Mouse (Mus musculus): ENCODE results near the gene Gmip. TPM values are rescaled to one million over a fixed set of nuclear protein-coding genes. Genes with fewer than 3 reads are reported as not detected.

Gmip gene
- polyA plus RNA-seq, 1 experiment from 2014 or later: 6.0 TPM

DNA sequence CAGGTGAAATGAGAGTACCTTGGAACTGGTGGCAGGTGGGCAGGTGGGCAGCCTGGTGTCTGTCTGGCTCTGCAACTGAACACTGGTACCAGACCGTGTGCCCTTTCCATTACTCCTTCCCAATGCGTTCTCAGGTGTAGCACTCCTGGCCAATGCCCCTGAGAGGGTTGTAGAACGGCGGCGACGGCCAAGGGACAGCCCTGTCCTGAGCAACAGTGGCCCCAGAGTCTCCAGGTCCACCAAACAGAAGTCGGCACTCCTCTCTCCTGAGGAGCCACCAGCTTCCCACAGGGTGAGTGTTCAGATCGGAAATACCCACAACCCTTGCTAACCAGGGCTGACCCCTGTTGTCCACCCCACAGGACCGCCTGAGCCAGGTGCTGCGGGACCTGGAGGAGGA, 3.4 kb upstream of the Gmip start:
- no peaks in the 10 kb centered on the region for H3K9me3 ChIP-seq (ENCODE audit: control insufficient read depth, low read length)
- H3K9ac ChIP-seq (ENCODE audit: low read length): no peak overlapping the region
- no peak for DNase-seq (ENCODE audit: low spot score)
- WGBS: 93% methylated on average over 10 of the region's 10 CpGs
- no peak for ATAC-seq (ENCODE audit: low FRiP score, low TSS enrichment)
- H3K4me1 ChIP-seq (replicated peaks; ENCODE audit: control insufficient read depth, insufficient read depth): no peaks in the 10 kb centered on the region
- TF ChIP-seq CTCF (IDR thresholded peaks at IDR 0.05; ENCODE audit: low read depth) (no peak), EP300 (optimal IDR thresholded peaks at IDR 0.05) (no peak)
- H3K36me3 ChIP-seq (ENCODE audit: control insufficient read depth, insufficient read depth, low read length): peaks cover 57% of the 10 kb centered on the region
- H3K4me3 ChIP-seq (ENCODE audit: low read depth, low read length): no peak overlapping the region
- no peak overlapping the region for H3K4me2 ChIP-seq (replicated peaks; ENCODE audit: low read depth)
- H3K27me3 ChIP-seq (ENCODE audit: control insufficient read depth, insufficient read depth, low read length): no peaks in the 10 kb centered on the region
- no peak overlapping the region for H3K27ac ChIP-seq (replicated peaks)

DNA sequence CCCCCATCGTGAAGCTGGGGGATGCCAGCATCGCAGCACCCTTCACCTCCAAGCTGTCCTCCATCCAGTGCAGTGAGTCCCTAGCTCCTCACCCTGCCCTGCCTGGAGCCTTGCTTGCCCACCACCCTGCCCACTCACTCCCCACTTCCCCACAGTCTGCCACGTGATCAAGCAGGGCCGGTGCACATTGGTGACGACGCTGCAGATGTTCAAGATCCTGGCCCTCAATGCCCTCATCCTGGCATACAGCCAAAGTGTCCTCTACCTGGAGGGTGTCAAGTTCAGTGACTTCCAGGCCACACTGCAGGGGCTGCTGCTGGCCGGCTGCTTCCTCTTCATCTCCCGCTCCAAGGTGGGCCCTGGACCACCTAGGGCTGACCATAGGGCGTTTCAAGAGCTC, 3.0 kb upstream of the Gmip start:
- 87% methylated on average over 8 of the region's 9 CpGs for WGBS
- Histone ChIP-seq H3K4me3 (ENCODE audit: low read depth, low read length) (no peak overlapping the region), H3K36me3 (ENCODE audit: control insufficient read depth, insufficient read depth, low read length) (peaks cover 53% of the 10 kb centered on the region), H3K9me3 (ENCODE audit: control insufficient read depth, low read length) (no peaks in the 10 kb centered on the region), H3K4me1 (replicated peaks; ENCODE audit: control insufficient read depth, insufficient read depth) (no peaks in the 10 kb centered on the region), H3K9ac (ENCODE audit: low read length) (no peak overlapping the region), H3K4me2 (replicated peaks; ENCODE audit: low read depth) (no peak overlapping the region), H3K27ac (replicated peaks) (no peak overlapping the region), H3K27me3 (ENCODE audit: control insufficient read depth, insufficient read depth, low read length) (no peaks in the 10 kb centered on the region)
- DNase-seq (ENCODE audit: low spot score) (no peak), ATAC-seq (ENCODE audit: low FRiP score, low TSS enrichment) (no peak)
- TF ChIP-seq CTCF (IDR thresholded peaks at IDR 0.05; ENCODE audit: low read depth): no peak
- TF ChIP-seq EP300 (optimal IDR thresholded peaks at IDR 0.05): no peak

GRCm38 (mm10) chr8:69807236-69807635, 1.2 kb upstream of the Gmip start:
- DNase-seq (ENCODE audit: low spot score): no peak
- 93% methylated on average over 5 of the region's 5 CpGs for WGBS
- TF ChIP-seq EP300 (optimal IDR thresholded peaks at IDR 0.05): no peak
- TF ChIP-seq CTCF (IDR thresholded peaks at IDR 0.05; ENCODE audit: low read depth): no peak

DNA sequence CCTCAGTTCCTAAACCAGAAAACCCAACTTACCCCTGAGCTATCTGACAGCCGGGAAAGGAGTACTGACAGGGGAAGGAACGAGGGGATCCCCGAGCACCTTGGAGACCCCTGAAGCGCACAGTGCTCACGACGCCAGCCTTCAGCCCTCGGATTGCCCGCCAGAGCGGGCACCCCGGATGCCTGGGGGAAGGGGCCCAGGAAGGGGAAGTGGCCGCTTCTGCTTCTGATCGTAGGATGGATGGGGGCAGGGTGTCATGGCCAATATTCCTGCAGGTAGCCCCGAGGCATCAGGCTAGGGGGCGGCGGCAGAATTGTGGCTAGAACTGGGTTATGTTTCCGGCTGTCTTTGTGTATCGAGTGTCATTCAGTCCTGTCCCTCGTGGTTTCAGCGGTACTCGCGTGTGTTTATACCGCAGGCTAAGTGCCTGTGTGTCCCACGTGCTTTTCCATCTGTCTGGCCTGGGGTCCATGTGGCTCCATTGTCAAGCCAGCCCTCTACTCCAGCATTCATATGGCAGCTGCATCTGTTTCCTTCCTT, 455 bp downstream of the Gmip start:
- WGBS: 1% methylated on average over 23 of the region's 23 CpGs
- ATAC-seq (ENCODE audit: low FRiP score, low TSS enrichment): peak; percentile 30
- Histone ChIP-seq H3K27ac (replicated peaks) (peak overlapping the region; percentile 8; the same call in 1 of the 2 replicates), H3K4me2 (replicated peaks; ENCODE audit: low read depth) (peak overlapping the region; percentile 96), H3K9me3 (ENCODE audit: control insufficient read depth, low read length) (no peaks in the 10 kb centered on the region), H3K9ac (ENCODE audit: low read length) (peak overlapping the region; percentile 75), H3K4me3 (ENCODE audit: low read depth, low read length) (peak overlapping the region; percentile 62), H3K27me3 (ENCODE audit: control insufficient read depth, insufficient read depth, low read length) (no peaks in the 10 kb centered on the region), H3K4me1 (replicated peaks; ENCODE audit: control insufficient read depth, insufficient read depth) (no peaks in the 10 kb centered on the region), H3K36me3 (ENCODE audit: control insufficient read depth, insufficient read depth, low read length) (peaks cover 28% of the 10 kb centered on the region)
- peak; percentile 43 for DNase-seq (ENCODE audit: low spot score)
- TF ChIP-seq CTCF (IDR thresholded peaks at IDR 0.05; ENCODE audit: low read depth) (no peak), EP300 (optimal IDR thresholded peaks at IDR 0.05) (no peak)

More at GRCm38 (mm10) chr8:69807236-69807635, 1.2 kb upstream of the Gmip start:
- no peaks in the 10 kb centered on the region for H3K27me3 ChIP-seq (ENCODE audit: control insufficient read depth, insufficient read depth, low read length)
- no peak overlapping the region for H3K4me2 ChIP-seq (replicated peaks; ENCODE audit: low read depth)
- peaks cover 39% of the 10 kb centered on the region for H3K36me3 ChIP-seq (ENCODE audit: control insufficient read depth, insufficient read depth, low read length)
- H3K27ac ChIP-seq (replicated peaks): no peak overlapping the region
- no peak overlapping the region for H3K9ac ChIP-seq (ENCODE audit: low read length)
- H3K9me3 ChIP-seq (ENCODE audit: control insufficient read depth, low read length): no peaks in the 10 kb centered on the region
- no peaks in the 10 kb centered on the region for H3K4me1 ChIP-seq (replicated peaks; ENCODE audit: control insufficient read depth, insufficient read depth)
- no peak for ATAC-seq (ENCODE audit: low FRiP score, low TSS enrichment)
- H3K4me3 ChIP-seq (ENCODE audit: low read depth, low read length): no peak overlapping the region

- DNase-seq (ENCODE audit: low spot score) (no peak), ATAC-seq (ENCODE audit: low FRiP score, low TSS enrichment) (no peak)
- Histone ChIP-seq H3K4me1 (replicated peaks; ENCODE audit: control insufficient read depth, insufficient read depth) (no peaks in the 10 kb centered on the region), H3K36me3 (ENCODE audit: control insufficient read depth, insufficient read depth, low read length) (peaks cover 26% of the 10 kb centered on the region), H3K27ac (replicated peaks) (no peak overlapping the region), H3K9me3 (ENCODE audit: control insufficient read depth, low read length) (no peaks in the 10 kb centered on the region), H3K27me3 (ENCODE audit: control insufficient read depth, insufficient read depth, low read length) (no peaks in the 10 kb centered on the region), H3K4me2 (replicated peaks; ENCODE audit: low read depth) (no peak overlapping the region), H3K4me3 (ENCODE audit: low read depth, low read length) (no peak overlapping the region), H3K9ac (ENCODE audit: low read length) (no peak overlapping the region)
- WGBS: 59% methylated on average over 3 of the region's 3 CpGs
- TF ChIP-seq CTCF (IDR thresholded peaks at IDR 0.05; ENCODE audit: low read depth): no peak
- TF ChIP-seq EP300 (optimal IDR thresholded peaks at IDR 0.05): no peak
These were observed 1.3 kb downstream of the Gmip start for GRCm38 (mm10) chr8:69809820-69810219.

DNA sequence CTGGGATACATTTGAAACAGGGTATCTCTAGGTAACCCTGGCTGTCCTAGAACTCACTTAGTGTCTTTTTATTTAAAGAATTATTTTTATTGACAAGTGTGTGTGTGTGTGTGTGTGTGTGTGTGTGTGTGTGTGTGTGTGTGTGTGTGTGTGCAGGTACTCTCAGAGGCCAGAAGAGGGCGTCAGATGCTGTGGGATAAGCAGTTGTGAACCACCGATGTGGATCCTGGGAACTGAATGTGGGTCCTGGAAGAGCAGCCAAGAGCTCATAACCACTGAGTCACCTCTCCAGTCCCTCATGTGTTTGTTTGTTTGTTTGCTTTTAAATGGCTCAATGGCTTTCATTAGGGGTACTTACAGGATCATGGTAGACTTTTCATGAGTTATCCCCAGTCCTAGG, 6.4 kb downstream of the Gmip start:
- H3K36me3 ChIP-seq (ENCODE audit: control insufficient read depth, insufficient read depth, low read length): peaks cover 5% of the 10 kb centered on the region
- no peak overlapping the region for H3K27ac ChIP-seq (replicated peaks)
- H3K4me2 ChIP-seq (replicated peaks; ENCODE audit: low read depth): no peak overlapping the region
- ATAC-seq (ENCODE audit: low FRiP score, low TSS enrichment): no peak
- no peak for DNase-seq (ENCODE audit: low spot score)
- WGBS: 92% methylated on average over 2 of the region's 2 CpGs
- H3K4me3 ChIP-seq (ENCODE audit: low read depth, low read length): no peak overlapping the region
- no peak overlapping the region for H3K9ac ChIP-seq (ENCODE audit: low read length)
- no peaks in the 10 kb centered on the region for H3K4me1 ChIP-seq (replicated peaks; ENCODE audit: control insufficient read depth, insufficient read depth)
- no peaks in the 10 kb centered on the region for H3K9me3 ChIP-seq (ENCODE audit: control insufficient read depth, low read length)
- no peaks in the 10 kb centered on the region for H3K27me3 ChIP-seq (ENCODE audit: control insufficient read depth, insufficient read depth, low read length)
- TF ChIP-seq CTCF (IDR thresholded peaks at IDR 0.05; ENCODE audit: low read depth): no peak
- TF ChIP-seq EP300 (optimal IDR thresholded peaks at IDR 0.05): no peak
